Mouse (Mus musculus): ENCODE measurements at regions not wholly inside any gene's neighbourhood (a gene's known extent, or its start where the extent isn't known, plus 50 kb on each side); places are given as distances from the start of the nearest gene placed in this dataset.

DNA sequence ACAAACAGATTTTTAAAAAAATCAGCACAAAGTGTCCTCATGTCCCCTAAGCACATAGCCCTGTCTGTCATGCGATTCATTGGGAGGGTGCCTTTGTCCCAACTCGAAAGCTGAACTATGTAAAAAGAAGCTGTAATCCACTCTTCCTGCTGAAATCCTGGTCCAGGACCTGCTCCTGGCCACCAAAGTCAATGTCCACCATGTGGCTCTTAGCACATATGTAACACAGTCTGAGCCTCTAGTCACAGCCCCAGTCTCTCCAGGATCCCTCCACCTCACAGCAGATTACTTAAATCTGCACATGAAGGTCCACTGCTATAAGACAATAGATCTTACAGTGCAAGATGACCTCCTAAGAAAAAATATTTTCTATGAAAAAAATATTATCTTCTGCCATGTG is 108.5 kb upstream of the Fam19a5 start:
- no peak for TF ChIP-seq CTCF (IDR thresholded peaks at IDR 0.05; ENCODE audit: borderline replicate concordance, control insufficient read depth, extremely low read depth, insufficient read depth, low read length, poor library complexity)
- TF ChIP-seq POLR2A (IDR thresholded peaks at IDR 0.05; ENCODE audit: control insufficient read depth, extremely low read depth, insufficient read depth, low read length, poor library complexity): no peak

Data from thymus, adult 2 months (tissue).